Mouse (Mus musculus) left cerebral cortex, postnatal 25 days (tissue): Measurements from ENCODE around the gene B9d1. TPM values are rescaled to one million over a fixed set of nuclear protein-coding genes. Genes with fewer than 3 reads are reported as not detected.

Experiments
- DNase-seq, 2 experiments: peaks; one replicate each; pipeline ENCODE4 v3.0.0; 2022; ENCODE audit warnings: low spot score in 2 of 2, mixed read lengths in 1 of 2
- intact Hi-C: fragments of 180-260 bp; cut with DNase I; formaldehyde crosslinking; loops from one replicate; pipeline ENCODE4 v1.15.1; 2025
- total RNA-seq, 2 experiments: library from RNA; stranded (reverse); gene quantifications; 2 replicates each; pipeline ENCODE4 v1.2.3; 2021

Gene B9d1
- total RNA-seq, 2 experiments from 2014 or later: 43.2 to 44.9 TPM

DNA sequence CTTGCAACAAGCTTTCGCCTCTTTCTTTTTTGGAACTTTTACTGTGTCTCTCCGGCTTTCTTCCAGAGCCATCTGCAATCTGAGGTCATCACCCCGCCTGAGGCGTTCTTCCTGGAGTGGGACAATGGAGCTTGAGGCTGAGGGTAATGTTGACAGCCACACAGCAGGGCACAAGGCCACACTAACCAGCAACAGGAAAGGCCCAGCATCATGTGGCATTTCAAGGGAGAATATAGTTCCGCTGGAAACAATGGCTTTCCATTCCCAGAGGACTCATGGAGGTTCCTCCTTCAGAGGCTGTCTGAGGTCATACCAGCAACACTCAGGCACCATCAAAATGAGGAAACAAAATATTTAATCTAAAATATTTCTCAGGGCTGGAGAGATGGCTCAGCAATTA, 28.6 kb downstream of the B9d1 start:
- DNase-seq: no peak
- intact Hi-C loops: loop anchor here (5.0 kb wide), 1 partner anchor 84 kb away; no protein-coding TSS in a partner anchor

DNA sequence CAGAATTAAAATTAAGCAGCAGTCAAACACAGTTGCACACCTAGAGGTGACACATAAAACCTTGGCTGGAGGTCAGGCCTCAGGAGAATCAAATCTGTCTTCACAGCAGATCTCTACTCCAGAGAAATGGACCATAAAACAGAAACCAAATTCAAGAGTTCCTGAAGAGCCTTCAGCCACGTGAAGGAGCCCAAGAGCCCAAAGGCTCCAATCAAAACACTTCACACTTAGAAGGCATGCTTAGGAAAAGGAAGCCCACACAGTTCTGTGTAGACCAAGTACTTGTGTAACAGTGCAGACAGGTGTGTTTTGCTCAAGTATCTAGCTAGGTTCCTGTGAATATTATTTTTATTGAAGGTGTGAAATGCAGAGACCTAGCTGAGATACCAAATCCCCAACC, 30.6 kb downstream of the B9d1 start:
- DNase-seq: no peak
- intact Hi-C loops: no loop called here

DNA sequence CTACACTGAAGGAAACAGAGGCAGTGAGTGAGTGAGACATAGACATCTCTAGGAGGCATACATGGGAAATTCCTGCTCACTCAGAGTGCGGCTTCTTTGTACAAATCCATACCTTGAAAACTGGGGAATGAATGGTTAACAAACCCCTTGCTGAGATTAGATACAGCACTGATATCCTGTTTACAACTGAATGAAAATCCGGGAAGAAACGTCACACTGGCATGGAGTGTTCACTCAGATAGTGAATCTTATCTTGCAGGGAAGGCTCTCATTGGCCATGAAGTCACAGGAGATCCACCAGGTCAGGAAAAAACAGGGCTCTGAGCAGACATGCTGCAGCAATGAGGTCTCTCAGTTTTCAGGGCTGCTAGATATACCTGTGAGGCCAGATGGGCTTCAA, 32.0 kb downstream of the B9d1 start:
- intact Hi-C loops: no loop called here
- no peak for DNase-seq

- DNase-seq: peak; percentile 39 to 79
- intact Hi-C loops: no loop called here
Measured at GRCm38 (mm10) chr11:61537362-61537761, 32.4 kb downstream of the B9d1 start.

DNA sequence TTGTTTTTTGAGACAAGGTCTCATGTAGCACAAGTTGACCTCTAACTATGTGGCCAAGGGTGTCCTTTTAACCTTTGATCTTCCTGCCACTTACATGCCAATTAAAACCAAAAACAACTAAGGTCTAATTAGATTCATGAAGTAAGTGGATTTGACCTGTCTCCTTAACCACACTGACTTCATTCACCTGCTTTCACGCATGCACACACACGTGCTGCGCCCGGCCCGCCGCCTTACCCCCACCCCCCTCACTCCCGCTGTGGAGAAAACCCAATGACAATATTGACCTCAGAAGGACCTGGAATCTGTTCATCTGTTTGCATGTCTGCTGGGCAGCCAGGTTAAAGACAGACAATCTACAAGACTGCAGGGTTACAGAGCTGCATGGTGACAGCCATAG, 35.7 kb downstream of the B9d1 start:
- no peak for DNase-seq
- intact Hi-C loops: no loop called here

DNA sequence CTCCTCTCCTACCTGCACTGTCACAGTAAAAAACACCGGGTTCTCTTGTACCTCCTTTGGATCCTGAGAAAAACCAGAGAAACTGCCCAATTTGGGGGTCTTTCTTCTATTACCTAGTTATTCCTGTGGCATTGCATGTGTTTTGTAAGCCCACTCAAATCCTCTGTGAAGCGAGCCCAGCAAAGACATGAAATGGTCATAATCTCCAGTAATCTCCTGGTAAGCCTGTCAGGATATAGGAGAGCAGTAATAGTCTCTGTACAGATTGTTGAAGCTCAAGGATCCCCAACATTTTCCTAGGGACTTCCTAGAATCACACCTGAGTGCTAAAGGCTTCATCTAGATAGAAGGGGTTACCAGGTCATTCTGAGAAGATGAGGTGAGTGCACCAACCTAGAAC, 36.2 kb downstream of the B9d1 start:
- intact Hi-C loops: no loop called here
- no peak for DNase-seq

DNA sequence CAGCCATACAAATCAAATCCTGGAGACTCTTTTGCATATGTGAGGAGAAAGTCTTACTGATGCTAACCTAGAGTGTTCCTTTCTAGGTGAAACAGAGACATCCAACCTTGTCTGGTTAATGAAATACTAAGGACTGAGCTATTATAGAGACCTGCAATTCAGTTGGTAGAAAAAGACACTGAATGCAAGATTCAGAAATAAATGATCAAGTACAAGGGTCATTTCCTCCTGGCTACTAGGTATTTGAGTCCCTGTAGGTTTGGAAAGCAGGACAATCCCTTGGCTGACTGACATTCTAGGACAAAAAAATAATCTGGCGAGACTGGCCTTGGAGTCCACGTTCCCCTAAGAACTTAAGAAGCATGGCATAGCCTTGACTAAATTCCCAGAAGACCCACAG, 40.6 kb downstream of the B9d1 start:
- DNase-seq: no peak
- intact Hi-C loops: no loop called here

DNA sequence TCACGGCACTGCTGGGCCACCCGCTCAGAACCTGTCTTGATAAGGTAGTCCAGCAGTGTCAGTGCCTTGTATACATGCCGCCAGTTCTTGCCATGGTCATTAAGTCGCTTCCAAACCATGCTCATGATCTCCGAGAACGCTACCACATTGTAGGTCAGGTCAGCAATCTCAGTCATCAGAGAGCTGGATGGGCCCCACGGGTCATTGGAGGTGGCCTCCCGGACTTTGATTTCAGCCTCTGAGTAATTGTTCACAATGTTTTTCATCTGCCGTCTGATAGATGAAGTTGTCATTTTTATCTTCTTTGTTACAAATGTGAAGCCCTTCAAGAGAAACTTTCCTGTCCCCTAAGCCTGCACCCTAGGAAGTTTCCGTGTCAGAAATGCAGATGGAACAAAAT, 41.5 kb downstream of the B9d1 start:
- intact Hi-C loops: no loop called here
- DNase-seq: no peak

GRCm38 (mm10) chr11:61547710-61548109, 42.8 kb downstream of the B9d1 start:
- intact Hi-C loops: no loop called here
- no peak for DNase-seq

DNA sequence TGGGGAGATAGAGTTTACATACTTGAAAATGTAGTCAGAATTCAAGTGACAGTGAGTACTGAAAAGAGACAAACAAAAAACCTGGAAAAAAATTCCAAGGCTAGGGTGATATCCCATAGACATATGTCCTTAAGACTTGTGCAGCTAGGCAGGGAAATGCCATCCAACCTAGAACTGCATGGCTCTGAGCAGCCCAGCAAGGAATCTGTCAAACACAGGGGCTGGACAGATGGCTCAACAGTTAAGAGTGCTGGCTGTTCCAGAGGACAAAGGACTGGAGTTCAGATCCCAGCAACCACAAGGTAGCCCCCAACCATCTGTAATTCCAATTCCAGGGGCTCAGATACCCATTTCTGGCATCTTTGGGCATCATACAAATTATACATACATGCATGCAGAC, 45.7 kb downstream of the B9d1 start:
- intact Hi-C loops: no loop called here
- DNase-seq: no peak

DNA sequence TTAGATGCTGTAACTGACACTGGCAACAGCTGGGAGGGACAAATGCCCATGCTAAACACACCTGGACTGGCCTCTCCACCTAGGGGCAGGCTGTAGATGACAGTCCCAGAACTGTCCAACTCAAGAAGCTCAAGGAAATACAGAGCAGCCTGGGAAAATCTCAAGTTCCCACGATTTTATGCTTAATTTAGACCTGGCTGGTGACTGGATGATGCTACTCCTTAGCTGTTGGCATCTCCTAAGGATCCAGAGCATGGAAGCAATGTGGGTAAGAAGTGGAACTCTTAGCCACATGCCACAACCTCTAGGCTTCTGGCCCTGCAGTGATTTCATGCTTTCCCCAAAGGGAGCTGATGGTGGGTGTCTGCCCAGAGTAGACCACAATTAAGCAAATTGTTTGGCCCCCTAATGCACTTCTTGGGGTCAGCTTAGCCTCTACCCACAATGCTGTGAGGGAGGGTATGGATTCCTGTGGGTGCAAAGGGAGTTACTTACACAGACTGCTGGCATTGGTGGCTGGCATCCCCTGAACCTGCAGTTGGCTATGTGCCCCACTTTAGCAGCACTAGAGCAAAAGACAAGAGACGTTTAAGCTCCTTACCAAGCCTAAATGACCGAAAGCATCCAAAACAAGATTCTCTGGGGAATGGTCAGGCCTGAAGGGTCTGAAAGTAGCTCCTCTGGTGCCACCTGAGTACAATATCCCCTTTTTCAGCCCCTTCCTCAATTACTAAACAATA, 48.2 kb downstream of the B9d1 start:
- intact Hi-C loops: no loop called here
- peak in 1 of 2 experiments; percentile 66 for DNase-seq

DNA sequence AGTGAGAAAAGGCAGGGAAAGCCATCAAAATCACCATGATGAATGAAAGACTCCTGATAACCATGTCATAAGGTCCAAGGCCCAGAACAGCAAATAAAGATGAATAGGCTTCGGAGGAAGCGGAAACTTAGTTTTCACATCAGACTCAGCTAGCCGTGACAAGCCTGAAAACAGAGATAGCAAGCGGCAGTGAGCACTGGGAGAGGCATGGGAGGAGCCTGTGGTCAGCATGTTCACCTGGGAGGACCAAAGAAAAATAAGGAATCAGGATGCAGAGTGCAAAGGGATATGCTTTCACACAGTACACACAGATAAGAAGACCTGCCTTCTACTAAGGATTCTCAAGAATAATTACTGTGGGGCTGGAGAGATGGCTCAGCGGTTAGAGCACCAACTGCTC, 54.6 kb downstream of the B9d1 start:
- intact Hi-C loops: no loop called here
- no peak for DNase-seq

GRCm38 (mm10) chr11:61562421-61562820, 57.5 kb downstream of the B9d1 start:
- intact Hi-C loops: no loop called here
- DNase-seq: no peak

Other genes with a start within 250 kb of the B9d1 start
- 10 to 100 TPM; 48.2 to 49.2 TPM for gene Aldh3a2, start 237.7 kb upstream of the B9d1 start, total RNA-seq
- under 1 TPM; 0.14 to 0.37 TPM for gene Slc47a2, start 162.3 kb upstream of the B9d1 start, total RNA-seq
- 1 to 10 TPM; 1.7 to 2.6 TPM for gene Slc47a1, start 126.8 kb upstream of the B9d1 start, total RNA-seq
- 100 to 1,000 TPM; 296 to 321 TPM for gene Rnf112, start 51.0 kb upstream of the B9d1 start, total RNA-seq
- 1 to 10 TPM; 4.2 to 5.5 TPM for gene Mfap4, start 19.7 kb upstream of the B9d1 start, total RNA-seq
- 10 to 100 TPM; 19.1 to 26.9 TPM for gene Mapk7, start 10.7 kb upstream of the B9d1 start, total RNA-seq
- gene Epn2, start 74.5 kb downstream of the B9d1 start, total RNA-seq: 100 to 1,000 TPM; 118 to 133 TPM
- gene Grap, start 148.1 kb downstream of the B9d1 start, total RNA-seq: 1 to 10 TPM; 5.1 to 6.7 TPM
- not detected for gene Fam83g, start 178.9 kb downstream of the B9d1 start, total RNA-seq
- gene Slc5a10, start 215.7 kb downstream of the B9d1 start, total RNA-seq: under 1 TPM; 0.21 to 0.23 TPM